Mouse (Mus musculus): Measurements from ENCODE around the gene Stac3.

GRCm38 (mm10) chr10:127515271-127515982, 13.9 kb downstream of the Stac3 start:
- TF ChIP-seq CTCF (IDR thresholded peaks at IDR 0.05; ENCODE audit: borderline replicate concordance, extremely low read depth, insufficient read depth, insufficient read length) (no peak), POLR2A (IDR thresholded peaks at IDR 0.05; ENCODE audit: borderline replicate concordance, extremely low read depth, insufficient read depth, insufficient read length, poor library complexity, severe bottlenecking) (no peak)
